Mouse (Mus musculus) embryo, embryonic 10.5 days (tissue): ENCODE data around the gene Map3k14.
"Not testable (repeated sequence)": the region's sequence is repeated elsewhere in the genome, so short reads cannot be mapped to it uniquely, and the experiment has no call there.

Experiments
- DNase-seq: peaks from one replicate; pipeline ENCODE4 v3.0.0-alpha.2; 2015; ENCODE audit warnings: low spot score

The Map3k14 gene

GRCm38 (mm10) chr11:103267346-103268219, at the start of gene Map3k14:
Gene Map3k14 (minus strand): TSS chr11:103267472.
- peak; percentile 99 for DNase-seq

- no peak for DNase-seq
Observed at GRCm38 (mm10) chr11:103315379-103315778, 48.1 kb upstream of the Map3k14 start.

- DNase-seq = no peak
Observed at GRCm38 (mm10) chr11:103314736-103315374, 47.6 kb upstream of the Map3k14 start.

GRCm38 (mm10) chr11:103313542-103313941, 46.3 kb upstream of the Map3k14 start:
- DNase-seq = no peak

- DNase-seq = peak; percentile 36
Observed at GRCm38 (mm10) chr11:103312655-103313255, 45.5 kb upstream of the Map3k14 start.

- DNase-seq = peak; percentile 55
Observed at GRCm38 (mm10) chr11:103311960-103312611, 44.8 kb upstream of the Map3k14 start.

GRCm38 (mm10) chr11:103309956-103310574, 42.8 kb upstream of the Map3k14 start:
- DNase-seq = no peak

GRCm38 (mm10) chr11:103307910-103308309, 40.6 kb upstream of the Map3k14 start:
- DNase-seq = no peak

- no peak for DNase-seq
Observed at GRCm38 (mm10) chr11:103304525-103304924, 37.3 kb upstream of the Map3k14 start.

GRCm38 (mm10) chr11:103294772-103295171, 27.5 kb upstream of the Map3k14 start:
- no peak for DNase-seq

- peak; percentile 30 for DNase-seq
Observed at GRCm38 (mm10) chr11:103294066-103294465, 26.8 kb upstream of the Map3k14 start.

- DNase-seq = no peak
Observed at GRCm38 (mm10) chr11:103292890-103293287, 25.6 kb upstream of the Map3k14 start.

GRCm38 (mm10) chr11:103292152-103292889, 25.0 kb upstream of the Map3k14 start:
- peak; percentile 51 for DNase-seq

- not testable (repeated sequence) for DNase-seq
Observed at GRCm38 (mm10) chr11:103290841-103291240, 23.6 kb upstream of the Map3k14 start.

- no peak for DNase-seq
Observed at GRCm38 (mm10) chr11:103288291-103288963, 21.2 kb upstream of the Map3k14 start.

- no peak for DNase-seq
Observed at GRCm38 (mm10) chr11:103286910-103287309, 19.6 kb upstream of the Map3k14 start.

- DNase-seq = peak; percentile 33
Observed at GRCm38 (mm10) chr11:103285951-103286350, 18.7 kb upstream of the Map3k14 start.

GRCm38 (mm10) chr11:103285276-103285675, 18.0 kb upstream of the Map3k14 start:
- no peak for DNase-seq

- DNase-seq = no peak
Observed at GRCm38 (mm10) chr11:103281784-103282183, 14.5 kb upstream of the Map3k14 start.

GRCm38 (mm10) chr11:103276450-103276849, 9.2 kb upstream of the Map3k14 start:
- no peak for DNase-seq
